Mouse (Mus musculus): ENCODE data around the gene Olfr1297. TPM values are rescaled to one million over a fixed set of nuclear protein-coding genes. Genes with fewer than 3 reads are reported as not detected.

Gene Olfr1297
- not detected in 2 replicates for polyA plus RNA-seq (2016; fragmentation: Nextera tagmentation; extraction: Ambion mirVana)

- no peaks in the 10 kb centered on the region for H3K36me3 ChIP-seq
- H3K9ac ChIP-seq (replicated peaks): no peak within 1 kb of the TSS
- H3K9me3 ChIP-seq: 0 out of 2 replicates have a peak, but pooled peaks cover 5% of the 10 kb centered on the region
- no peak for ATAC-seq (ENCODE audit: insufficient number of reproducible peaks, insufficient read depth, low FRiP score, low TSS enrichment, low read depth)
- no peak within 1 kb of the TSS for H3K4me2 ChIP-seq
- WGBS: 82% methylated on average over 1 of the region's 1 CpGs
- no peak within 1 kb of the TSS for H3K27ac ChIP-seq
- no peaks in the 10 kb centered on the region for H3K4me1 ChIP-seq (replicated peaks)
- no peak within 1 kb of the TSS for H3K4me3 ChIP-seq (replicated peaks)
- H3K27me3 ChIP-seq: no peaks in the 10 kb centered on the region
Measured at GRCm38 (mm10) chr2:111626397-111626796, at the start of gene Olfr1297. TSS of gene Olfr1297 (minus strand) at chr2:111626497.

- Histone ChIP-seq H3K4me1 (replicated peaks) (no peaks in the 10 kb centered on the region), H3K4me3 (replicated peaks) (no peak within 1 kb of the TSS), H3K36me3 (no peaks in the 10 kb centered on the region), H3K4me2 (no peak within 1 kb of the TSS), H3K27ac (no peak within 1 kb of the TSS), H3K27me3 (no peaks in the 10 kb centered on the region), H3K9ac (replicated peaks) (no peak within 1 kb of the TSS), H3K9me3 (no peaks in the 10 kb centered on the region)
- ATAC-seq (ENCODE audit: insufficient number of reproducible peaks, insufficient read depth, low FRiP score, low TSS enrichment, low read depth): no peak
- WGBS: 77% methylated on average over 4 of the region's 4 CpGs
Measured at GRCm38 (mm10) chr2:111661119-111661518, 34.8 kb upstream of the Olfr1297 start, which contains the start of gene Olfr1299. TSS of gene Olfr1299 (plus strand) at chr2:111661419.

GRCm38 (mm10) chr2:111649101-111649500, 22.8 kb upstream of the Olfr1297 start, which contains the start of gene Olfr1298:
TSS of gene Olfr1298 (minus strand) at chr2:111649201.
- Histone ChIP-seq H3K4me1 (replicated peaks) (no peaks in the 10 kb centered on the region), H3K4me3 (replicated peaks) (no peak within 1 kb of the TSS), H3K27ac (no peak within 1 kb of the TSS), H3K4me2 (no peak within 1 kb of the TSS), H3K36me3 (no peaks in the 10 kb centered on the region), H3K9ac (replicated peaks) (no peak within 1 kb of the TSS), H3K9me3 (no peaks in the 10 kb centered on the region), H3K27me3 (no peaks in the 10 kb centered on the region)
- WGBS: 77% methylated on average over 1 of the region's 1 CpGs
- ATAC-seq (ENCODE audit: insufficient number of reproducible peaks, insufficient read depth, low FRiP score, low TSS enrichment, low read depth): no peak

- no peak for ATAC-seq (ENCODE audit: insufficient number of reproducible peaks, insufficient read depth, low FRiP score, low TSS enrichment, low read depth)
- no peak within 1 kb of the TSS for H3K27ac ChIP-seq
- H3K27me3 ChIP-seq: no peaks in the 10 kb centered on the region
Measured at GRCm38 (mm10) chr2:111569581-111569980, 56.7 kb downstream of the Olfr1297 start, which contains the start of gene Olfr1295. TSS of gene Olfr1295 (minus strand) at chr2:111569681.

More at GRCm38 (mm10) chr2:111569581-111569980, 56.7 kb downstream of the Olfr1297 start, which contains the start of gene Olfr1295:
- Histone ChIP-seq H3K4me1 (replicated peaks) (no peaks in the 10 kb centered on the region), H3K36me3 (no peaks in the 10 kb centered on the region), H3K9me3 (no peaks in the 10 kb centered on the region), H3K4me3 (replicated peaks) (no peak within 1 kb of the TSS), H3K9ac (replicated peaks) (no peak within 1 kb of the TSS), H3K4me2 (no peak within 1 kb of the TSS)

Other genes with a start within 250 kb of the Olfr1297 start
- gene Olfr1286, start 203.4 kb downstream of the Olfr1297 start, polyA plus RNA-seq (2016; fragmentation: Nextera tagmentation; extraction: Ambion mirVana): not detected in 2 replicates
- not detected in 2 replicates for gene Olfr1287, start 177.4 kb downstream of the Olfr1297 start, polyA plus RNA-seq (2016; fragmentation: Nextera tagmentation; extraction: Ambion mirVana)
- not detected in 2 replicates for gene Olfr1288, start 152.4 kb downstream of the Olfr1297 start, polyA plus RNA-seq (2016; fragmentation: Nextera tagmentation; extraction: Ambion mirVana)
- not detected in 2 replicates for gene Olfr1289, start 145.7 kb downstream of the Olfr1297 start, polyA plus RNA-seq (2016; fragmentation: Nextera tagmentation; extraction: Ambion mirVana)
- not detected in 2 replicates for gene Olfr1290, start 132.7 kb downstream of the Olfr1297 start, polyA plus RNA-seq (2016; fragmentation: Nextera tagmentation; extraction: Ambion mirVana)
- gene Olfr1291-ps1, start 129.3 kb downstream of the Olfr1297 start, polyA plus RNA-seq (2016; fragmentation: Nextera tagmentation; extraction: Ambion mirVana): not detected in 2 replicates
- not detected in 2 replicates for gene Olfr1293-ps, start 101.3 kb downstream of the Olfr1297 start, polyA plus RNA-seq (2016; fragmentation: Nextera tagmentation; extraction: Ambion mirVana)
- not detected in 2 replicates for gene Olfr1294, start 86.2 kb downstream of the Olfr1297 start, polyA plus RNA-seq (2016; fragmentation: Nextera tagmentation; extraction: Ambion mirVana)
- gene Olfr1295, start 56.8 kb downstream of the Olfr1297 start, polyA plus RNA-seq (2016; fragmentation: Nextera tagmentation; extraction: Ambion mirVana): not detected in 2 replicates
- gene Olfr1298, start 22.7 kb upstream of the Olfr1297 start, polyA plus RNA-seq (2016; fragmentation: Nextera tagmentation; extraction: Ambion mirVana): not detected in 2 replicates
- not detected in 2 replicates for gene Olfr1299, start 34.9 kb upstream of the Olfr1297 start, polyA plus RNA-seq (2016; fragmentation: Nextera tagmentation; extraction: Ambion mirVana)
- not detected in 2 replicates for gene Olfr1301, start 124.5 kb upstream of the Olfr1297 start, polyA plus RNA-seq (2016; fragmentation: Nextera tagmentation; extraction: Ambion mirVana)
- not detected in 2 replicates for gene Olfr1302, start 150.9 kb upstream of the Olfr1297 start, polyA plus RNA-seq (2016; fragmentation: Nextera tagmentation; extraction: Ambion mirVana)
- gene Olfr1303, start 193.8 kb upstream of the Olfr1297 start, polyA plus RNA-seq (2016; fragmentation: Nextera tagmentation; extraction: Ambion mirVana): not detected in 2 replicates